Mouse (Mus musculus): Measurements from ENCODE around the gene Prkag2.

- no peak for TF ChIP-seq CTCF (IDR thresholded peaks at IDR 0.05; ENCODE audit: insufficient read depth, low read length)
- TF ChIP-seq POLR2A (IDR thresholded peaks at IDR 0.05; ENCODE audit: borderline replicate concordance, extremely low read depth, low read depth, low read length), result 0 out of 2 replicates have a peak, but pooled peaks have one; percentile 9
Observed at GRCm38 (mm10) chr5:25025309-25026019, 75.0 kb downstream of the Prkag2 start.
